Mouse (Mus musculus) MEL (cell line): Measurements from ENCODE around the gene Sbno2. TPM values are rescaled to one million over a fixed set of nuclear protein-coding genes. Genes with fewer than 3 reads are reported as not detected.

ENCODE experiments used
- DNase-seq: peaks from one replicate; pipeline ENCODE4 v3.0.0; 2011; ENCODE audit warnings: low read depth, low spot score
- H3K27ac ChIP-seq: 2 replicates; pipeline ENCODE4 v1.5.1; 2012; ENCODE audit warnings: low read depth, mild to moderate bottlenecking, control low read depth, low read length, moderate library complexity; ENCODE audit not compliant: control insufficient read depth
- H3K27me3 ChIP-seq, 2 experiments: fragments of 150-350 bp in 1 of 2; sonication (generic) in 1 of 2; 2 replicates each; pipeline ENCODE4 v1.6.1; 2012; ENCODE audit warnings: low read length in 2 of 2, mild to moderate bottlenecking in 2 of 2, improper control_type of control experiment in 1 of 2, moderate library complexity in 1 of 2; ENCODE audit not compliant: insufficient read depth in 2 of 2, control insufficient read depth in 1 of 2
- H3K36me3 ChIP-seq, 2 experiments: 2 replicates each; pipeline ENCODE4 v1.6.1; 2012 to 2014; ENCODE audit warnings: low read length in 2 of 2, improper control_type of control experiment in 1 of 2, inconsistent platforms in 1 of 2, mild to moderate bottlenecking in 1 of 2; ENCODE audit not compliant: insufficient read depth in 2 of 2, control insufficient read depth in 1 of 2
- H3K4me1 ChIP-seq, 2 experiments: fragments of 150-350 bp in 1 of 2; sonication (generic) in 1 of 2; 2 replicates each; pipeline ENCODE4 v1.6.1; 2012; ENCODE audit warnings: low read length in 2 of 2, improper control_type of control experiment in 1 of 2, mild to moderate bottlenecking in 1 of 2; ENCODE audit not compliant: insufficient read depth in 2 of 2, control insufficient read depth in 1 of 2
- H3K4me3 ChIP-seq, 2 experiments: fragments of 150-350 bp in 1 of 2; sonication (generic) in 1 of 2; 2 replicates each; pipeline ENCODE4 v1.5.1; 2012; ENCODE audit warnings: low read depth in 2 of 2, low read length in 2 of 2, mild to moderate bottlenecking in 2 of 2, moderate library complexity in 2 of 2, control low read depth in 1 of 2, improper control_type of control experiment in 1 of 2; ENCODE audit not compliant: control insufficient read depth in 1 of 2, insufficient read depth in 1 of 2
- H3K79me2 ChIP-seq: 2 replicates; pipeline ENCODE4 v1.6.1; 2012; ENCODE audit warnings: mild to moderate bottlenecking, low read length, moderate library complexity; ENCODE audit not compliant: control insufficient read depth, poor library complexity, insufficient read depth
- H3K9ac ChIP-seq: 2 replicates; pipeline ENCODE4 v1.6.1; 2012; ENCODE audit warnings: low read depth, mild to moderate bottlenecking, control low read depth, low read length, moderate library complexity; ENCODE audit not compliant: control insufficient read depth, poor library complexity, severe bottlenecking
- H3K9me3 ChIP-seq: fragments of 150-350 bp; sonication (generic); replicated peaks from 2 replicates; pipeline ENCODE4 v1.6.1; 2012; ENCODE audit warnings: mild to moderate bottlenecking, low read length, improper control_type of control experiment, moderate library complexity; ENCODE audit not compliant: insufficient read depth
- BHLHE40 ChIP-seq: IDR thresholded peaks from 2 replicates; pipeline ENCODE4 v1.6.1; 2012; ENCODE audit warnings: low read depth, mild to moderate bottlenecking, inconsistent platforms, low read length, improper control_type of control experiment, borderline replicate concordance
- CHD1 ChIP-seq: IDR thresholded peaks from 2 replicates; pipeline ENCODE4 v1.6.1; 2012; ENCODE audit warnings: low read depth, mild to moderate bottlenecking, inconsistent platforms, low read length, improper control_type of control experiment
- CHD2 ChIP-seq: IDR thresholded peaks from 2 replicates; pipeline ENCODE4 v1.6.1; 2011; ENCODE audit warnings: low read length, improper control_type of control experiment
- CTCF ChIP-seq, 3 experiments: IDR thresholded peaks in 2 of 3; conservative IDR thresholded peaks in 1 of 3; 2 replicates each; pipeline ENCODE4 v1.5.1; 2011 to 2012; ENCODE audit warnings: low read length in 3 of 3, low read depth in 2 of 3, mild to moderate bottlenecking in 2 of 3, improper control_type of control experiment in 1 of 3, inconsistent platforms in 1 of 3, mixed read lengths in 1 of 3, moderate library complexity in 1 of 3; ENCODE audit not compliant: control insufficient read depth in 1 of 3, insufficient read depth in 1 of 3, poor library complexity in 1 of 3, severe bottlenecking in 1 of 3
- E2F4 ChIP-seq: IDR thresholded peaks from 2 replicates; pipeline ENCODE4 v1.6.1; 2011; ENCODE audit warnings: low read depth, low read length, improper control_type of control experiment, borderline replicate concordance
- ELF1 ChIP-seq: IDR thresholded peaks from 2 replicates; pipeline ENCODE4 v1.6.1; 2014; ENCODE audit warnings: low read depth, mild to moderate bottlenecking, inconsistent platforms, low read length, improper control_type of control experiment, moderate library complexity
- EP300 ChIP-seq, 2 experiments: IDR thresholded peaks; 2 replicates each; pipeline ENCODE4 v1.6.1; 2011; ENCODE audit warnings: improper control_type of control experiment in 2 of 2, low read length in 2 of 2, low read depth in 1 of 2, mild to moderate bottlenecking in 1 of 2
- ETS1 ChIP-seq: IDR thresholded peaks from 2 replicates; pipeline ENCODE4 v1.6.1; 2012; ENCODE audit warnings: low read depth, mild to moderate bottlenecking, inconsistent platforms, low read length, improper control_type of control experiment, moderate library complexity
- GATA1 ChIP-seq: IDR thresholded peaks from 2 replicates; pipeline ENCODE4 v1.6.1; 2011; ENCODE audit warnings: low read depth, low read length, improper control_type of control experiment
- HCFC1 ChIP-seq: IDR thresholded peaks from 2 replicates; pipeline ENCODE4 v1.6.1; 2012; ENCODE audit warnings: low read depth, mild to moderate bottlenecking, inconsistent platforms, low read length, improper control_type of control experiment, moderate library complexity
- KAT2A ChIP-seq: conservative IDR thresholded peaks from 2 replicates; pipeline ENCODE4 v1.6.1; 2012; ENCODE audit warnings: low read depth, low read length, improper control_type of control experiment, inconsistent platforms
- MAFK ChIP-seq: IDR thresholded peaks from 2 replicates; pipeline ENCODE4 v1.6.1; 2011; ENCODE audit warnings: low read depth, mild to moderate bottlenecking, low read length, improper control_type of control experiment, borderline replicate concordance
- MAX ChIP-seq: IDR thresholded peaks from 2 replicates; pipeline ENCODE4 v1.6.1; 2011; ENCODE audit warnings: low read length, improper control_type of control experiment
- MAZ ChIP-seq: IDR thresholded peaks from 2 replicates; pipeline ENCODE4 v1.6.1; 2012; ENCODE audit warnings: low read depth, mild to moderate bottlenecking, inconsistent platforms, low read length, improper control_type of control experiment
- MXI1 ChIP-seq: IDR thresholded peaks from 2 replicates; pipeline ENCODE4 v1.6.1; 2011; ENCODE audit warnings: mild to moderate bottlenecking, low read depth, low read length, improper control_type of control experiment
- MYB ChIP-seq: IDR thresholded peaks from 2 replicates; pipeline ENCODE4 v1.6.1; 2011; ENCODE audit warnings: mild to moderate bottlenecking, low read depth, low read length, improper control_type of control experiment
- MYC ChIP-seq: IDR thresholded peaks from 2 replicates; pipeline ENCODE4 v1.6.1; 2011; ENCODE audit warnings: low read depth, mild to moderate bottlenecking, low read length, improper control_type of control experiment, moderate library complexity
- NELFE ChIP-seq: IDR thresholded peaks from 2 replicates; pipeline ENCODE4 v1.6.1; 2011; ENCODE audit warnings: low read depth, low read length, improper control_type of control experiment
- NRF1 ChIP-seq: IDR thresholded peaks from 2 replicates; pipeline ENCODE4 v1.6.1; 2014; ENCODE audit warnings: low read depth, mild to moderate bottlenecking, inconsistent platforms, low read length, improper control_type of control experiment, moderate library complexity; ENCODE audit not compliant: poor library complexity, insufficient read depth, severe bottlenecking
- POLR2A ChIP-seq, 2 experiments: IDR thresholded peaks; 2 replicates each; pipeline ENCODE4 v1.6.1; 2011 to 2012; ENCODE audit warnings: low read length in 2 of 2, mild to moderate bottlenecking in 2 of 2, control low read depth in 1 of 2, improper control_type of control experiment in 1 of 2, low read depth in 1 of 2, moderate library complexity in 1 of 2; ENCODE audit not compliant: control insufficient read depth in 1 of 2, insufficient read depth in 1 of 2, poor library complexity in 1 of 2
- POLR2AphosphoS2 ChIP-seq: IDR thresholded peaks from 2 replicates; pipeline ENCODE4 v1.6.1; 2011; ENCODE audit warnings: low read length, improper control_type of control experiment
- SIN3A ChIP-seq: IDR thresholded peaks from 2 replicates; pipeline ENCODE4 v1.6.1; 2012; ENCODE audit warnings: low read length, improper control_type of control experiment, inconsistent platforms
- TBP ChIP-seq: IDR thresholded peaks from 2 replicates; pipeline ENCODE4 v1.8.0; 2011; ENCODE audit warnings: low read depth, low read length, improper control_type of control experiment
- TCF12 ChIP-seq: IDR thresholded peaks from 2 replicates; pipeline ENCODE4 v1.6.1; 2014; ENCODE audit warnings: low read depth, mild to moderate bottlenecking, inconsistent platforms, low read length, improper control_type of control experiment, moderate library complexity
- USF1 ChIP-seq: IDR thresholded peaks from 2 replicates; pipeline ENCODE4 v1.6.1; 2014; ENCODE audit warnings: low read depth, mild to moderate bottlenecking, inconsistent platforms, low read length, improper control_type of control experiment, moderate library complexity
- USF2 ChIP-seq, 2 experiments: IDR thresholded peaks; 2 replicates each; pipeline ENCODE4 v1.6.1; 2011 to 2012; ENCODE audit warnings: improper control_type of control experiment in 2 of 2, low read length in 2 of 2, borderline replicate concordance in 1 of 2, inconsistent platforms in 1 of 2, low read depth in 1 of 2, mild to moderate bottlenecking in 1 of 2; ENCODE audit not compliant: insufficient read depth in 1 of 2
- ZC3H11A ChIP-seq: IDR thresholded peaks from 2 replicates; pipeline ENCODE4 v1.6.1; 2012; ENCODE audit warnings: low read depth, mild to moderate bottlenecking, inconsistent platforms, low read length, improper control_type of control experiment
- ZMIZ1 ChIP-seq: IDR thresholded peaks from 2 replicates; pipeline ENCODE4 v1.6.1; 2012; ENCODE audit warnings: low read depth, mild to moderate bottlenecking, inconsistent platforms, low read length, improper control_type of control experiment, moderate library complexity
- ZNF384 ChIP-seq: IDR thresholded peaks from 2 replicates; pipeline ENCODE4 v1.6.1; 2012; ENCODE audit warnings: low read depth, mild to moderate bottlenecking, inconsistent platforms, low read length, improper control_type of control experiment
- polyA plus RNA-seq, 2 experiments: library from polyadenylated mRNA; stranded (reverse) in 1 of 2; unstranded in 1 of 2; fragments of >175 nt in 1 of 2; fragments of >200 nt in 1 of 2; gene quantifications; 2 replicates each; pipeline versions ENCODE4 v1.2.1 to v1.2.4; 2012; ENCODE audit warnings: low replicate concordance in 2 of 2, low read depth in 1 of 2; ENCODE audit not compliant: insufficient read length in 2 of 2, insufficient read depth in 1 of 2, missing spikeins in 1 of 2
- total RNA-seq: library from RNA; depleted of rRNA; stranded (reverse); fragments of 300-350 nt; gene quantifications from 2 replicates; pipeline ENCODE4 v1.2.3, GENCODE M21; 2012

Gene Sbno2
- total and polyA plus RNA-seq, 3 experiments: 15.8 to 29.0 TPM; not detected in 1

DNA sequence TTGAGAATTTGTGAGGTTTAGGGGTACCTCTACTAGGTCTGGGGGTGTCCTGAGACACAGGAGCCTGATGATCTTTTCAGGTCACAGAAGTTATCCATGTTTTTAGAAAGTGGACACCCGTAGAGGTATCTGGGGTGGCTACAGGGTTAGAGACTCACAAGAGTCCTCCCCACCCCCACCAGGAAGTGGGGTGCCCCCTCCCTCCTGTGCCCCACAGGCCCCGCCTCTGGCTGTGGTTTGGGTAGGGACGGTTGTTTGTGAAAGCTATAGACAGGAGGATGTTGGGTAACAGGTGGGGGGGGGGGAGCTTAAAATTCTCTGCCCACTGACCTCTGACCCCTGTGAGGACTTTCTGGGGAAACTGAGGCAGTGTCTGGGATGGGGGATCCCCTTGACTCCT, 88.0 kb downstream of the Sbno2 start (continued):
- 0 out of 2 replicates have a peak, but pooled peaks have one; percentile 62 for TF ChIP-seq ETS1

DNA sequence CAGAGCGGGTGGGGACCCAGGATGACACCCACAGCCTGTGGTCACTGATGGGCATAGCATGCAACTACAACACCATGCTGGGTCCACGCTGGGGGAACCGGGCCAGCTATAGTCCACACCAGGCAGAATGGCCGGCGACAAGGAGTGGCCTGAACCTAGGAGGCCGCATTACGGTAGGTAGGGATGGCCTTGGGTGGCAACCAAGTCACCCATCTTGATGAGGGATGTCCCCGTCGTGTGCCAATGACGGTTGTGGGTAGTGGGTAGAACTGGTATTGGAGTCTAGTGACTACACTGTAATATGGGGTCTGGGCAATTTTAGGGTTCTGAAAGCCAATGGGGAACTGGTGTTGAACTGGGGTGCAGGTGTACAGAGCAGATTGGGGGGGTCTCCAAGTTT, 88.4 kb downstream of the Sbno2 start:
- H3K9ac ChIP-seq: peak overlapping the region; percentile 84
- peak overlapping the region; percentile 80 for H3K27ac ChIP-seq
- peaks cover 0 to 11% of the 10 kb centered on the region in 2 experiments; a peak in 3 of 4 replicates for H3K36me3 ChIP-seq
- H3K9me3 ChIP-seq: no peaks in the 10 kb centered on the region
- DNase-seq: peak; percentile 55
- no peaks in the 10 kb centered on the region for H3K27me3 ChIP-seq
- H3K79me2 ChIP-seq: peaks cover 12% of the 10 kb centered on the region
- no peak for TF ChIP-seq KAT2A
- TF ChIP-seq EP300 (IDR thresholded peaks at IDR 0.05; ENCODE audit: low read depth in 1 of 2, low read length in 2 of 2): no peak
- no peak for TF ChIP-seq CTCF (IDR thresholded peaks at IDR 0.05 in 2 of 3, conservative IDR thresholded peaks at IDR 0.05 in 1 of 3; ENCODE audit: control insufficient read depth in 1 of 3, insufficient read depth in 1 of 3, low read depth in 2 of 3, low read length in 3 of 3, poor library complexity in 1 of 3, severe bottlenecking in 1 of 3)
- TF ChIP-seq POLR2A (IDR thresholded peaks at IDR 0.05; ENCODE audit: control insufficient read depth in 1 of 2, insufficient read depth in 1 of 2, low read depth in 1 of 2, low read length in 2 of 2, poor library complexity in 1 of 2): 0 out of 4 replicates have a peak, but pooled peaks of 1 of the 2 experiments have one; percentile 10
- no peak for TF ChIP-seq POLR2AphosphoS2
- no peak for TF ChIP-seq CHD2
- TF ChIP-seq, all 39 proteins: peak for 1
- H3K4me3 ChIP-seq: peak overlapping the region; percentile 74 to 98
- peaks cover 10 to 19% of the 10 kb centered on the region in 2 experiments for H3K4me1 ChIP-seq

DNA sequence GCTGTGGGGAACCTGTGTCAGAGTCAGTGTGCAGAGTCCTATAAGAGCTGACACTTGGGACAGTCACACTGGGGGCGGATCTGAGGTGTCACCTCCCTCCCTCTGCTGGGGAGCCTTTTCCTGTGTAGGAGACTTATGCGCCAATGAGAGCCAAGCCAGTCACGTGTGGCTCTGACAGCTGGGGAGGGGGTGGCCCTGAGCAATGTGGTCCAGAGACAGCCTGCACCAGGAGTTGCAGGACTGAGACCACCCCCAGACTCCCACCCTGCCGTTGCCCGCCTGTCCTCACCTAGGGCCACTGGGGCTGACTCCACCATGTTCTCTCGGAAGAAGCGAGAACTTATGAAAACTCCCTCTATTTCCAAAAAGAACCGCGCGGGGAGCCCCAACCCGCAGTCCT, 88.9 kb downstream of the Sbno2 start, which contains the start of gene Arhgap45:
TSS of gene Arhgap45 (plus strand) at position 143 of the 400 bp plus-strand sequence.
- peaks cover 0 to 11% of the 10 kb centered on the region in 2 experiments; a peak in 3 of 4 replicates for H3K36me3 ChIP-seq
- peak within 1 kb of the TSS; percentile 74 to 98 for H3K4me3 ChIP-seq
- peak within 1 kb of the TSS; percentile 84 for H3K9ac ChIP-seq
- H3K4me1 ChIP-seq: peaks cover 10 to 19% of the 10 kb centered on the region in 2 experiments
- H3K79me2 ChIP-seq: peaks cover 12% of the 10 kb centered on the region
- DNase-seq: peak; percentile 93
- H3K27me3 ChIP-seq: no peaks in the 10 kb centered on the region
- peak within 1 kb of the TSS; percentile 80 for H3K27ac ChIP-seq
- no peaks in the 10 kb centered on the region for H3K9me3 ChIP-seq
- TF ChIP-seq CHD2 (no peak), POLR2AphosphoS2 (peak; percentile 63; the same call in 1 of the 2 replicates), USF2 (IDR thresholded peaks at IDR 0.05; ENCODE audit: borderline replicate concordance in 1 of 2, insufficient read depth in 1 of 2, low read depth in 1 of 2, low read length in 2 of 2) (peak; percentile 48 to 87; a peak in 3 of 4 replicates), ELF1 (peak; percentile 58; the same call in 1 of the 2 replicates), HCFC1 (peak; percentile 74), CHD1 (no peak), NRF1 (no peak), MXI1 (peak; percentile 97), SIN3A (peak; percentile 97), GATA1 (no peak), MAZ (peak; percentile 95), USF1 (peak; percentile 98), MAFK (0 out of 2 replicates have a peak, but pooled peaks have one; percentile 16), ZMIZ1 (no peak), TCF12 (peak; percentile 34; the same call in 1 of the 2 replicates), MAX (peak; percentile 95), TBP (peak; percentile 62; the same call in 1 of the 2 replicates), MYB (no peak), ZNF384 (no peak), BHLHE40 (peak; percentile 95), MYC (peak; percentile 66), NELFE (peak; percentile 63), E2F4 (no peak), ZC3H11A (no peak), POLR2A (IDR thresholded peaks at IDR 0.05; ENCODE audit: control insufficient read depth in 1 of 2, insufficient read depth in 1 of 2, low read depth in 1 of 2, low read length in 2 of 2, poor library complexity in 1 of 2) (peak in 1 of 2 experiments; percentile 62; a peak in 1 of 4 replicates)
